Mouse (Mus musculus) thymus, adult 2 months (tissue): Measurements from ENCODE around the gene Gmpr2.

Source experiments
- CTCF ChIP-seq: fragments of 200-500 bp; IDR thresholded peaks from 2 replicates; pipeline ENCODE4 v1.5.1; 2012; ENCODE audit warnings: mild to moderate bottlenecking, control low read depth, low read length, moderate library complexity, borderline replicate concordance; ENCODE audit not compliant: control insufficient read depth, poor library complexity, insufficient read depth; ENCODE audit errors: extremely low read depth
- POLR2A ChIP-seq: fragments of 200-500 bp; IDR thresholded peaks from 2 replicates; pipeline ENCODE4 v1.6.1; 2012; ENCODE audit warnings: mild to moderate bottlenecking, low read length, control low read depth, moderate library complexity; ENCODE audit not compliant: control insufficient read depth, poor library complexity, insufficient read depth; ENCODE audit errors: extremely low read depth

DNA sequence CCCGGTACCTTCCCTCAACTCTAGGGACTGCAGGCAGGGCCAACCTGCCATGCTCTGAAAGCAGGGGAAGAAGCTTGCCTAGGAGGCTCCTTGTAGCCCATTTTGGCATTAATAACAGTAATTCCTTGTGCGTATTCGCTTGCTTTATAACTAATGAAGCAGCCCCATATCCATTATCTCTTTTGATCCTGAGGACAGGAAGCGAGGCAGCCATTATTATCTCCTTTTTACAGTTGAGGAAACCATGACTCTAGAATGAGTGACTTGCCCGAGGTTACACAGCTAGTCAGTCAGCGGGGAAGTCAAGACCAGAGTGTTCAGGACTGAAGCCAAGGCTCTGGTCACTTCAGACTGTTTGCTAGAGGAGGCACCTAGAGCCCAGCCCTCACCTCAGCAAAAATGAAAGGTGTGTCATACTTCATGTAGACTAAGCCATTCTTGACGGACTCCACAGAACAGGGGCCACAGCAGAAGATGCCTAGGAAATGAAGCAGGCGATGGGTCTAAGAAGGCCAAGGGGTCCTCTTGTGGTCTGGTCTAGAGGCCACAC is 34.4 kb downstream of the Gmpr2 start:
- TF ChIP-seq CTCF: no peak
- no peak for TF ChIP-seq POLR2A
